Mouse (Mus musculus) C2C12 (cell line): ENCODE measurements around the gene Mrgprh.

Experiments
- CEBPB ChIP-seq: IDR thresholded peaks from one replicate; pipeline ENCODE4 v1.6.1; 2011; ENCODE audit warnings: low read depth, mild to moderate bottlenecking, control low read depth, moderate library complexity
- CTCF ChIP-seq: IDR thresholded peaks from one replicate; pipeline ENCODE4 v1.5.1; 2011; ENCODE audit not compliant: control insufficient read depth, insufficient read depth, insufficient read length
- FOSL1 ChIP-seq: IDR thresholded peaks from one replicate; pipeline ENCODE4 v1.8.0; 2011; ENCODE audit warnings: mild to moderate bottlenecking, low read length; ENCODE audit not compliant: poor library complexity, insufficient read depth, severe bottlenecking
- MAX ChIP-seq: IDR thresholded peaks from one replicate; pipeline ENCODE4 v1.6.1; 2011; ENCODE audit warnings: mild to moderate bottlenecking, control low read depth
- MYOG ChIP-seq: IDR thresholded peaks from one replicate; pipeline ENCODE4 v1.6.1; 2011; ENCODE audit not compliant: control insufficient read depth, insufficient read length; ENCODE audit errors: extremely low read depth
- USF1 ChIP-seq: IDR thresholded peaks from one replicate; pipeline ENCODE4 v1.6.1; 2011; ENCODE audit warnings: low read depth, mild to moderate bottlenecking, control low read depth, moderate library complexity

- TF ChIP-seq CTCF (no peak), USF1 (no peak), MAX (no peak), CEBPB (no peak), FOSL1 (no peak), MYOG (no peak)
Observed at GRCm38 (mm10) chr17:12839475-12840267, 36.2 kb upstream of the Mrgprh start.
